ENCODE assay signal across 30 mouse cellular contexts in genomic region chr7:53282016-53282415, GRCm38 (mm10).
DNase-seq lines count a peak whose midpoint lies in the region; ATAC-seq lines count a peak whose summit lies in the region.
"Had no signal": no experiment of that assay in that cellular context is flagged by ENCODE, and none has a peak within 500 bp of the region (broad histone marks: within the 10 kb centered on the region; RNA-seq: fewer than 3 reads in every experiment).

No protein-coding gene starts in this region.

- no peak; the same call in 1 of the 2 replicates for ATAC-seq in forebrain, embryonic 14.5 days
- no peak for ATAC-seq in forebrain, embryonic 12.5 days (ENCODE audit: low FRiP score)
- no peak for ATAC-seq in hindbrain, embryonic 12.5 days (ENCODE audit: low FRiP score)
- ATAC-seq: intestine, embryonic 16.5 days; midbrain, embryonic 16.5 days had no signal

- no peak overlapping the region for H3K4me3 ChIP-seq in forebrain, embryonic 14.5 days (ENCODE audit: low read depth, low read length)
- no peak overlapping the region for H3K4me3 ChIP-seq in forebrain, embryonic 12.5 days (replicated peaks)
- no peak overlapping the region for H3K4me3 ChIP-seq in hindbrain, embryonic 12.5 days
- H3K4me3 ChIP-seq: embryonic facial prominence, embryonic 12.5 days; gastrocnemius, adult 2 months; hindbrain, embryonic 13.5 days; left cerebral cortex, adult 2 months; limb, embryonic 12.5 days; liver, embryonic 15.5 days; lung, embryonic 15.5 days; midbrain, embryonic 10.5 days; myocyte; neural tube, embryonic 12.5 days had no signal

- peak; percentile 45 for DNase-seq in forebrain, embryonic 14.5 days (ENCODE audit: low spot score)
- DNase-seq in brain, adult 2 months (ENCODE audit: low read depth, low spot score) = peak; percentile 18
- peak; percentile 2 to 4 for DNase-seq in layer of hippocampus, adult 8-10 months (ENCODE audit: low spot score in 2 of 2)
- DNase-seq in layer of hippocampus, postnatal 36 days = peak; percentile 2 to 3
- DNase-seq in ovary, postnatal 36 days (ENCODE audit: low spot score) = no peak
- DNase-seq: adrenal gland, postnatal 25 days; cerebellum, adult 9-10 months; embryo, embryonic 11 days; gastrocnemius, adult 2 months; gastrocnemius, postnatal 36 days; heart, adult 18-20 months; heart, postnatal 36 days; kidney, adult 8-10 months; kidney, postnatal 4 days had no signal

- H3K27me3 ChIP-seq in forebrain, embryonic 14.5 days (replicated peaks; ENCODE audit: control insufficient read depth, insufficient read depth, low read length) = no peaks in the 10 kb centered on the region
- H3K27me3 ChIP-seq in forebrain, embryonic 12.5 days = no peaks in the 10 kb centered on the region
- H3K27me3 ChIP-seq in hindbrain, embryonic 12.5 days = no peaks in the 10 kb centered on the region
- H3K27me3 ChIP-seq: embryonic facial prominence, embryonic 12.5 days; hindbrain, embryonic 13.5 days; limb, embryonic 12.5 days; liver, embryonic 15.5 days; lung, embryonic 15.5 days; neural tube, embryonic 12.5 days had no signal

- H3K36me3 ChIP-seq in forebrain, embryonic 14.5 days (ENCODE audit: control insufficient read depth, insufficient read depth, low read length) = no peaks in the 10 kb centered on the region
- no peaks in the 10 kb centered on the region for H3K36me3 ChIP-seq in forebrain, embryonic 12.5 days (replicated peaks)
- no peaks in the 10 kb centered on the region for H3K36me3 ChIP-seq in hindbrain, embryonic 12.5 days
- H3K36me3 ChIP-seq: embryonic facial prominence, embryonic 12.5 days; G1E; hindbrain, embryonic 13.5 days; limb, embryonic 12.5 days; liver, embryonic 15.5 days; lung, embryonic 15.5 days; midbrain, embryonic 10.5 days; neural tube, embryonic 12.5 days had no signal

- H3K4me1 ChIP-seq in forebrain, embryonic 14.5 days (ENCODE audit: control insufficient read depth, insufficient read depth, low read length) = no peaks in the 10 kb centered on the region
- no peaks in the 10 kb centered on the region for H3K4me1 ChIP-seq in forebrain, embryonic 12.5 days
- H3K4me1 ChIP-seq in hindbrain, embryonic 12.5 days = no peaks in the 10 kb centered on the region
- H3K4me1 ChIP-seq: embryonic facial prominence, embryonic 12.5 days; hindbrain, embryonic 13.5 days; limb, embryonic 12.5 days; liver, embryonic 15.5 days; lung, embryonic 15.5 days; midbrain, embryonic 10.5 days; neural tube, embryonic 12.5 days had no signal

- WGBS in forebrain, embryonic 14.5 days = 55% methylated on average over 1 of the region's 1 CpGs
- 88% methylated on average over 1 of the region's 1 CpGs for WGBS in forebrain, embryonic 12.5 days
- WGBS in hindbrain, embryonic 12.5 days = 65% methylated on average over 1 of the region's 1 CpGs

- H3K4me2 ChIP-seq in forebrain, embryonic 14.5 days (ENCODE audit: low read length) = no peak overlapping the region
- H3K4me2 ChIP-seq in forebrain, embryonic 12.5 days = no peak overlapping the region
- H3K4me2 ChIP-seq in hindbrain, embryonic 12.5 days (replicated peaks) = no peak overlapping the region
- H3K4me2 ChIP-seq: embryonic facial prominence, embryonic 12.5 days; heart, embryonic 11.5 days; hindbrain, embryonic 13.5 days; limb, embryonic 12.5 days; liver, embryonic 15.5 days; lung, embryonic 15.5 days; neural tube, embryonic 12.5 days had no signal

- no peaks in the 10 kb centered on the region for H3K9me3 ChIP-seq in forebrain, embryonic 14.5 days (replicated peaks; ENCODE audit: control insufficient read depth, low read length)
- no peaks in the 10 kb centered on the region for H3K9me3 ChIP-seq in forebrain, embryonic 12.5 days
- H3K9me3 ChIP-seq in hindbrain, embryonic 12.5 days (replicated peaks) = no peaks in the 10 kb centered on the region
- H3K9me3 ChIP-seq: embryonic facial prominence, embryonic 12.5 days; G1E; hindbrain, embryonic 13.5 days; limb, embryonic 12.5 days; liver, embryonic 15.5 days; lung, embryonic 15.5 days; midbrain, embryonic 10.5 days; neural tube, embryonic 12.5 days had no signal

- H3K9ac ChIP-seq in forebrain, embryonic 14.5 days (ENCODE audit: low read length) = no peak overlapping the region
- no peak overlapping the region for H3K9ac ChIP-seq in forebrain, embryonic 12.5 days
- no peak overlapping the region for H3K9ac ChIP-seq in hindbrain, embryonic 12.5 days
- H3K9ac ChIP-seq: embryonic facial prominence, embryonic 12.5 days; hindbrain, embryonic 13.5 days; limb, embryonic 12.5 days; liver, embryonic 15.5 days; lung, embryonic 15.5 days; neural tube, embryonic 12.5 days had no signal

- no peak overlapping the region for H3K27ac ChIP-seq in forebrain, embryonic 14.5 days (ENCODE audit: low read depth, low read length)
- H3K27ac ChIP-seq in forebrain, embryonic 12.5 days = no peak overlapping the region
- no peak overlapping the region for H3K27ac ChIP-seq in hindbrain, embryonic 12.5 days
- H3K27ac ChIP-seq: embryonic facial prominence, embryonic 12.5 days; gastrocnemius, adult 2 months; hindbrain, embryonic 13.5 days; kidney, postnatal 0 days; left cerebral cortex, adult 2 months; limb, embryonic 12.5 days; liver, embryonic 15.5 days; lung, embryonic 15.5 days; midbrain, embryonic 10.5 days; neural tube, embryonic 12.5 days had no signal
